Mouse (Mus musculus) heart, adult 2 months (tissue): Measurements from ENCODE around the gene Srcap. TPM values are rescaled to one million over a fixed set of nuclear protein-coding genes. Genes with fewer than 3 reads are reported as not detected.
"Not testable (repeated sequence)": the region's sequence is repeated elsewhere in the genome, so short reads cannot be mapped to it uniquely, and the experiment has no call there.

Source experiments
- DNase-seq, 2 experiments: peaks; one replicate each; pipeline ENCODE4 v3.0.0; 2021
- H3K27ac ChIP-seq: fragments of 200-600 bp; 2 replicates; pipeline ENCODE4 v1.8.1; 2022
- H3K27me3 ChIP-seq: fragments of 200-500 bp; 2 replicates; pipeline ENCODE4 v1.6.1; 2012; ENCODE audit warnings: mild to moderate bottlenecking, low read length, inconsistent platforms, mixed read lengths; ENCODE audit not compliant: control insufficient read depth, insufficient read depth
- H3K36me3 ChIP-seq: fragments of 200-500 bp; 2 replicates; pipeline ENCODE4 v1.6.1; 2012; ENCODE audit warnings: low read length, inconsistent platforms; ENCODE audit not compliant: control insufficient read depth, insufficient read depth
- H3K4me1 ChIP-seq: fragments of 200-500 bp; 2 replicates; pipeline ENCODE4 v1.6.1; 2011; ENCODE audit warnings: low read length; ENCODE audit not compliant: control insufficient read depth, insufficient read depth
- H3K4me3 ChIP-seq: fragments of 200-600 bp; 2 replicates; pipeline ENCODE4 v1.8.1; 2022
- H3K79me2 ChIP-seq: fragments of 200-500 bp; replicated peaks from 2 replicates; pipeline ENCODE4 v1.6.1; 2012; ENCODE audit warnings: mild to moderate bottlenecking, inconsistent platforms, low read length, moderate library complexity, mixed read lengths; ENCODE audit not compliant: control insufficient read depth, insufficient read depth
- H3K9ac ChIP-seq: fragments of 200-500 bp; 2 replicates; pipeline ENCODE4 v1.6.1; 2012; ENCODE audit warnings: low read depth, mild to moderate bottlenecking, control low read depth, inconsistent platforms, low read length, mixed read lengths
- CTCF ChIP-seq: fragments of 200-600 bp; IDR thresholded peaks from 2 replicates; pipeline ENCODE4 v1.8.1; 2022; ENCODE audit warnings: antibody characterized with exemption, mild to moderate bottlenecking, moderate library complexity
- EP300 ChIP-seq: fragments of 200-500 bp; IDR thresholded peaks from 2 replicates; pipeline ENCODE4 v1.6.1; 2011; ENCODE audit warnings: low read depth, low read length, control low read depth; ENCODE audit not compliant: insufficient read depth
- POLR2A ChIP-seq: fragments of 200-500 bp; IDR thresholded peaks from 2 replicates; pipeline ENCODE4 v1.6.1; 2011; ENCODE audit warnings: mild to moderate bottlenecking, low read depth, low read length, control low read depth; ENCODE audit not compliant: insufficient read depth
- WGBS: fragments of 180-500 bp; shearing (Covaris S2); methylation state at CpG from one replicate; pipeline ENCODE4 v1.1.7; 2018; 5-methylcytosine and 5-hydroxymethylcytosine counted together
- intact Hi-C: fragments of 180-260 bp; cut with DNase I; formaldehyde crosslinking; loops from one replicate; pipeline ENCODE4 v1.15.1; 2025
- long read RNA-seq: library from polyadenylated mRNA; stranded (forward); transcript quantifications from one replicate; pipeline ENCODE4 v2.0.0, GENCODE M21; 2021
- polyA plus RNA-seq: library from polyadenylated mRNA; depleted of rRNA; stranded (reverse); fragments of >200 nt; gene quantifications from 2 replicates; pipeline ENCODE4 v1.2.3, GENCODE M21; 2012; rRNA removed
- total RNA-seq, 2 experiments: library from RNA; stranded (reverse); gene quantifications; 2 replicates each; pipeline ENCODE4 v1.2.3; 2021

Srcap gene
- total RNA-seq, result 10 to 100 TPM; 53.1 to 55.8 TPM
- 15.3 and 16.7 TPM in 2 replicates for polyA plus RNA-seq
- long read RNA-seq, partial matches to known transcripts, result 2 of 5 reads
- long read RNA-seq, other reads (novel, unspliced or antisense), result 2 of 5 reads

- H3K36me3 ChIP-seq, result peaks cover 19% of the 10 kb centered on the region
- WGBS, result under 1% methylated on average over 37 of the region's 37 CpGs
- intact Hi-C loops, result loop anchor here (2.0 to 10.0 kb wide), 5 partner anchors 31 to 260 kb away; partner anchors contain the start of genes Ccdc189, Orai3 and Rnf40
- TF ChIP-seq EP300 (peak; percentile 79; the same call in 1 of the 2 replicates), POLR2A (peak; percentile 89), CTCF (no peak)
- H3K79me2 ChIP-seq, result 0 out of 2 replicates have a peak, but pooled peaks cover 1% of the 10 kb centered on the region
- H3K4me3 ChIP-seq, result peak within 1 kb of the TSS; percentile 93
- DNase-seq, result peak; percentile 93 to 97
- H3K27me3 ChIP-seq, result no peaks in the 10 kb centered on the region
- H3K9ac ChIP-seq, result peak within 1 kb of the TSS; percentile 96
- peaks cover 6% of the 10 kb centered on the region for H3K4me1 ChIP-seq
- peak within 1 kb of the TSS; percentile 98 for H3K27ac ChIP-seq
Observed at GRCm38 (mm10) chr7:127511808-127512230, at the start of gene Srcap. Gene Srcap, plus strand, starts transcription at chr7:127511983.

DNA sequence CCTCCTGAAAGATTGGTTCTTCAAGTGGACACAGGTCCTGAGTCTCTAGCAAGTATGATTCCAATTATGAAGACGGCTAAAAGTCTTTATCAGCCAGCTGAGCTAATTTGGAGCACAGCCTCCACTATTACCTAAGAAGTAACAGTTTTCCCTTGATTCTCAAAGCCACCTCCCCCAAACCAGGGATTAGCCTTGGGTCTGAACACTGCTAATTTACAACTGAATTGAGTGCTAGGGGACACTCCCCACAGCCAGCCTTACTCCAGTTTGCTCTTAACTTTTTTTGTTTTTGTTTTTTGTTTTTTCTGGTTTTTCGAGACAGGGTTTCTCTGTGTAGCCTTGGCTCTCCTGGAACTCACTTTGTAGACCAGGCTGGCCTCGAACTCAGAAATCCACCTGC lies 46.6 kb upstream of the Srcap start:
- peaks cover 5% of the 10 kb centered on the region for H3K36me3 ChIP-seq

GRCm38 (mm10) chr7:127465670-127466069 lies 46.1 kb upstream of the Srcap start:
- intact Hi-C loops, H3K27ac ChIP-seq, H3K4me3 ChIP-seq, H3K36me3 ChIP-seq, H3K9ac ChIP-seq, H3K4me1 ChIP-seq, DNase-seq, H3K79me2 ChIP-seq, H3K27me3 ChIP-seq: not testable (repeated sequence)
- 93% methylated on average over 2 of the region's 2 CpGs for WGBS

More for the DNA sequence above, 46.6 kb upstream of the Srcap start:
- Histone ChIP-seq H3K9ac (no peak overlapping the region), H3K4me3 (no peak overlapping the region), H3K4me1 (peaks cover 2% of the 10 kb centered on the region; the same call in 1 of the 2 replicates), H3K27ac (no peak overlapping the region), H3K79me2 (no peaks in the 10 kb centered on the region), H3K27me3 (no peaks in the 10 kb centered on the region)
- 82% methylated on average over 3 of the region's 3 CpGs for WGBS
- TF ChIP-seq POLR2A, result no peak
- TF ChIP-seq EP300, result no peak
- TF ChIP-seq CTCF, result no peak
- no peak for DNase-seq
- intact Hi-C loops, result no loop called here

DNA sequence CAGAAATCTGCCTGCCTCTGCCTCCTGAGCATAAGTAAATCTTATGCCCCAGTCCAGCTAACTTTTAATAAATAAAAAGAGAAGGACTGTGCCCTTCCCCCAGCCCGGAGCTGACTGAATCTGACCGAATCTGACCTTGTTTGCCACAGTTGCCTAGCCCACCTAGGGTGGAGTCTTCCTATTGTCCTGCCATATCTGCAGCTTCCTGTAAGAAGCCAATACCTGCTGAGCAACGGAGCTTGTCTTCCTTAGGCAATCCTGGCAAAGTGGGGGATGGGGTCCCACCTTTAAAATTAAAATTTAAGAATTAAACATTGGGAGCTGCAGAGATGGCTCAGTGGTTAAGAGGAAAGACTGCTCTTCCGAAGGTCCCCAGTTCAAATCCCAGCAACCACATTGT lies 45.2 kb upstream of the Srcap start:
- H3K4me1 ChIP-seq, result peaks cover 2% of the 10 kb centered on the region; the same call in 1 of the 2 replicates
- peaks cover 5% of the 10 kb centered on the region for H3K36me3 ChIP-seq
- no peak overlapping the region for H3K4me3 ChIP-seq
- intact Hi-C loops, result no loop called here
- no peaks in the 10 kb centered on the region for H3K79me2 ChIP-seq
- no peak overlapping the region for H3K9ac ChIP-seq
- 85% methylated on average over 4 of the region's 4 CpGs for WGBS
- DNase-seq, result no peak
- H3K27ac ChIP-seq, result no peak overlapping the region
- TF ChIP-seq POLR2A (no peak), EP300 (no peak), CTCF (no peak)
- H3K27me3 ChIP-seq, result no peaks in the 10 kb centered on the region

DNA sequence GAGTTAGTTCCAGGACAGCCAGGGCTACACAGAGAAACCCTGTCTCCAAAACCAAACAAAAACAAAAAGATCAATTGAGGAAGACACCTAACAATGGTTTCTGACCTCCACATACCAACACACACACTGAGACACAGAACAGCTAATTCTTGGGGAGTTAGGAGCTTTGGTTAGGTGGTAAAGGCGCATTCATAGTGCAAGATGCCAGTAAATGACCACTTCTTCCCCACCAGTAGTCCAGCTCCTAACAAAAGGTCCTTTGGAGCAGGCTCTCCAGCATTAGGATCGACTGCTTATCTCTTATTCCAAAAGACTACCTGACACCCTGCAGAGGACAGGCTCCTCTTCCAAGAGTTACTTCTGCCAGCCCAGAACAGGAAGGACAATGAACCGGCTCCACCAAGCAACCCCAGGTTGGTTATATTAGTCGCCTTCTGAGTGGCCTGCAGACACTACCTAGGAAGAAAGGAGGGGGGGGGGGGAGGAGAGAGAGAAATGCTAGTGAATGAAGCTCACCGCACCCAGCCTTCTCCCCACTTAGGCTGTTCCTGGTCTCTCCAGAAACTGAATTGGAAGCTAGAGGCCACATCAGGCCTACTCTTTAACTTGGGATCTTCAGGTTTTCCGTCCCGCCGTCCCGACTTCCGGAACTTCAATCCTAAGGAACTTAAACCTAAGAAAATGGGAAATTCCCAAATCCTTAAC lies 41.6 kb upstream of the Srcap start:
- Histone ChIP-seq H3K4me1 (peaks cover 5% of the 10 kb centered on the region), H3K9ac (peak overlapping the region; percentile 65), H3K27ac (peak overlapping the region; percentile 95), H3K79me2 (peaks cover 2% of the 10 kb centered on the region; the same call in 1 of the 2 replicates), H3K27me3 (no peaks in the 10 kb centered on the region), H3K4me3 (peak overlapping the region; percentile 69), H3K36me3 (peaks cover 11% of the 10 kb centered on the region)
- TF ChIP-seq CTCF (no peak), POLR2A (no peak), EP300 (no peak)
- intact Hi-C loops, result loop anchor here (1.0 to 5.0 kb wide), 3 partner anchors 21 to 78 kb away; partner anchors contain the start of genes E430018J23Rik, Zfp688 and Zfp689
- peak in 1 of 2 experiments; percentile 42 for DNase-seq
- 8% methylated on average over 10 of the region's 10 CpGs for WGBS
